Mouse (Mus musculus) liver, embryonic 12.5 days (tissue): ENCODE results near the gene Gkap1. TPM values are rescaled to one million over a fixed set of nuclear protein-coding genes. Genes with fewer than 3 reads are reported as not detected.

ENCODE experiments used
- ATAC-seq: fragments of 200-750 bp; cut with Nextera tagmentation; 2 replicates; pipeline ENCODE4 v1.8.0; 2017; ENCODE audit warnings: moderate number of reproducible peaks, mild to moderate bottlenecking, moderate library complexity
- H3K27ac ChIP-seq: fragments of 300-500 bp; sonication (generic); 2 replicates; pipeline ENCODE4 v1.5.1; 2016; ENCODE audit warnings: mild to moderate bottlenecking
- H3K27me3 ChIP-seq: fragments of 300-500 bp; sonication (generic); replicated peaks from 2 replicates; pipeline ENCODE4 v1.6.1; 2016; ENCODE audit warnings: mild to moderate bottlenecking, moderate library complexity
- H3K36me3 ChIP-seq: fragments of 300-500 bp; sonication (generic); 2 replicates; pipeline ENCODE4 v1.6.1; 2016; ENCODE audit warnings: mild to moderate bottlenecking, moderate library complexity
- H3K4me1 ChIP-seq: fragments of 300-500 bp; sonication (generic); 2 replicates; pipeline ENCODE4 v1.6.1; 2016
- H3K4me2 ChIP-seq: fragments of 300-500 bp; sonication (generic); 2 replicates; pipeline ENCODE4 v1.6.1; 2016; ENCODE audit warnings: mild to moderate bottlenecking, moderate library complexity
- H3K4me3 ChIP-seq: fragments of 300-500 bp; sonication (generic); 2 replicates; pipeline ENCODE4 v1.5.1; 2016; ENCODE audit warnings: mild to moderate bottlenecking, moderate library complexity
- H3K9ac ChIP-seq: fragments of 300-500 bp; sonication (generic); 2 replicates; pipeline ENCODE4 v1.6.1; 2016; ENCODE audit warnings: mild to moderate bottlenecking, moderate library complexity
- H3K9me3 ChIP-seq: fragments of 300-500 bp; sonication (generic); replicated peaks from 2 replicates; pipeline ENCODE4 v1.6.1; 2016; ENCODE audit warnings: mild to moderate bottlenecking, moderate library complexity
- WGBS: fragments of 180-500 bp; shearing (Covaris S2); methylation state at CpG from one replicate; pipeline ENCODE4 v1.1.7; 2016; ENCODE audit not compliant: insufficient replicate concordance; 5-methylcytosine and 5-hydroxymethylcytosine counted together
- polyA plus RNA-seq: library from polyadenylated mRNA; unstranded; fragments of >200 nt; fragmentation: Nextera tagmentation; extraction: Ambion mirVana; gene quantifications from 2 replicates; pipeline ENCODE4 v1.2.1, GENCODE M21; 2016

Gene Gkap1
- polyA plus RNA-seq, 1 experiment from 2014 or later, result 9.0 TPM

GRCm38 (mm10) chr13:58215253-58215591 lies 60.3 kb downstream of the Gkap1 start:
- Histone ChIP-seq H3K4me2 (peak overlapping the region; percentile 85), H3K27ac (peak overlapping the region; percentile 88), H3K9ac (peak overlapping the region; percentile 99), H3K4me1 (peaks cover 41% of the 10 kb centered on the region), H3K4me3 (peak overlapping the region; percentile 96), H3K36me3 (0 out of 2 replicates have a peak, but pooled peaks cover 3% of the 10 kb centered on the region), H3K27me3 (no peaks in the 10 kb centered on the region), H3K9me3 (no peaks in the 10 kb centered on the region)
- WGBS, result under 1% methylated on average over 39 of the region's 48 CpGs
- ATAC-seq, result peak; percentile 74

- WGBS, result 2% methylated on average over 47 of the region's 49 CpGs
Observed at GRCm38 (mm10) chr13:58214346-58215252, 60.9 kb downstream of the Gkap1 start.

GRCm38 (mm10) chr13:58213801-58214200 lies 61.7 kb downstream of the Gkap1 start:
- WGBS, result 62% methylated on average over 8 of the region's 8 CpGs
- peaks cover 52% of the 10 kb centered on the region for H3K4me1 ChIP-seq
- H3K27ac ChIP-seq, result no peak overlapping the region
- H3K4me3 ChIP-seq, result peak overlapping the region; percentile 96
- 0 out of 2 replicates have a peak, but pooled peaks cover 3% of the 10 kb centered on the region for H3K36me3 ChIP-seq
- peak overlapping the region; percentile 85 for H3K4me2 ChIP-seq
- H3K9me3 ChIP-seq, result no peaks in the 10 kb centered on the region
- no peaks in the 10 kb centered on the region for H3K27me3 ChIP-seq
- ATAC-seq, result no peak
- no peak overlapping the region; the same call in 1 of the 2 replicates for H3K9ac ChIP-seq

More at GRCm38 (mm10) chr13:58214346-58215252, 60.9 kb downstream of the Gkap1 start:
- Histone ChIP-seq H3K36me3 (0 out of 2 replicates have a peak, but pooled peaks cover 3% of the 10 kb centered on the region), H3K4me3 (peak overlapping the region; percentile 96), H3K4me1 (peaks cover 46% of the 10 kb centered on the region), H3K9ac (peak overlapping the region; percentile 99), H3K27me3 (no peaks in the 10 kb centered on the region), H3K27ac (peak overlapping the region; percentile 88), H3K9me3 (no peaks in the 10 kb centered on the region), H3K4me2 (peak overlapping the region; percentile 85)
- ATAC-seq, result peak; percentile 64

- no peak for ATAC-seq
- H3K4me2 ChIP-seq, result no peak overlapping the region
- peaks cover 57% of the 10 kb centered on the region for H3K4me1 ChIP-seq
- H3K4me3 ChIP-seq, result no peak overlapping the region
- H3K9me3 ChIP-seq, result no peaks in the 10 kb centered on the region
- WGBS, result 70% methylated on average over 2 of the region's 2 CpGs
- no peaks in the 10 kb centered on the region for H3K27me3 ChIP-seq
- no peak overlapping the region for H3K9ac ChIP-seq
- 0 out of 2 replicates have a peak, but pooled peaks cover 3% of the 10 kb centered on the region for H3K36me3 ChIP-seq
- no peak overlapping the region for H3K27ac ChIP-seq
Observed at GRCm38 (mm10) chr13:58212530-58212929, 63.0 kb downstream of the Gkap1 start.

- Histone ChIP-seq H3K4me1 (peaks cover 61% of the 10 kb centered on the region), H3K27me3 (no peaks in the 10 kb centered on the region), H3K36me3 (0 out of 2 replicates have a peak, but pooled peaks cover 3% of the 10 kb centered on the region), H3K9ac (no peak overlapping the region), H3K27ac (no peak overlapping the region), H3K4me3 (no peak overlapping the region), H3K4me2 (no peak overlapping the region), H3K9me3 (no peaks in the 10 kb centered on the region)
- WGBS, result 76% methylated on average over 5 of the region's 5 CpGs
- ATAC-seq, result no peak
Observed at GRCm38 (mm10) chr13:58210441-58210840, 65.1 kb downstream of the Gkap1 start.

GRCm38 (mm10) chr13:58206084-58206483 lies 69.4 kb downstream of the Gkap1 start:
- no peaks in the 10 kb centered on the region for H3K27me3 ChIP-seq
- WGBS, result 74% methylated on average over 4 of the region's 4 CpGs

GRCm38 (mm10) chr13:58204986-58205385 lies 70.5 kb downstream of the Gkap1 start:
- Histone ChIP-seq H3K9ac (no peak overlapping the region), H3K4me3 (no peak overlapping the region), H3K9me3 (no peaks in the 10 kb centered on the region), H3K36me3 (no peaks in the 10 kb centered on the region), H3K27ac (no peak overlapping the region), H3K4me2 (no peak overlapping the region), H3K4me1 (peaks cover 36% of the 10 kb centered on the region), H3K27me3 (no peaks in the 10 kb centered on the region)
- WGBS, result 35% methylated on average over 4 of the region's 4 CpGs
- ATAC-seq, result no peak

More at GRCm38 (mm10) chr13:58206084-58206483, 69.4 kb downstream of the Gkap1 start:
- Histone ChIP-seq H3K4me2 (no peak overlapping the region), H3K36me3 (no peaks in the 10 kb centered on the region), H3K9ac (no peak overlapping the region), H3K4me3 (no peak overlapping the region), H3K9me3 (no peaks in the 10 kb centered on the region), H3K4me1 (peaks cover 43% of the 10 kb centered on the region), H3K27ac (no peak overlapping the region)
- no peak for ATAC-seq

- no peak for ATAC-seq
- no peak overlapping the region for H3K4me3 ChIP-seq
- no peak overlapping the region for H3K9ac ChIP-seq
- H3K36me3 ChIP-seq, result no peaks in the 10 kb centered on the region
- 83% methylated on average over 3 of the region's 3 CpGs for WGBS
- H3K27ac ChIP-seq, result no peak overlapping the region
- H3K9me3 ChIP-seq, result no peaks in the 10 kb centered on the region
- H3K4me2 ChIP-seq, result no peak overlapping the region
- peaks cover 30% of the 10 kb centered on the region for H3K4me1 ChIP-seq
- H3K27me3 ChIP-seq, result no peaks in the 10 kb centered on the region
Observed at GRCm38 (mm10) chr13:58204202-58204601, 71.3 kb downstream of the Gkap1 start.

GRCm38 (mm10) chr13:58202903-58203302 lies 72.6 kb downstream of the Gkap1 start:
- H3K9ac ChIP-seq, result no peak overlapping the region
- ATAC-seq, result no peak

GRCm38 (mm10) chr13:58201908-58202307 lies 73.6 kb downstream of the Gkap1 start:
- H3K4me1 ChIP-seq, result peaks cover 25% of the 10 kb centered on the region
- no peaks in the 10 kb centered on the region for H3K9me3 ChIP-seq
- peaks cover 13% of the 10 kb centered on the region for H3K36me3 ChIP-seq
- no peaks in the 10 kb centered on the region for H3K27me3 ChIP-seq
- no peak overlapping the region for H3K9ac ChIP-seq
- H3K4me2 ChIP-seq, result no peak overlapping the region
- no peak for ATAC-seq
- H3K4me3 ChIP-seq, result no peak overlapping the region
- WGBS, result 90% methylated on average over 3 of the region's 3 CpGs
- H3K27ac ChIP-seq, result no peak overlapping the region

More at GRCm38 (mm10) chr13:58202903-58203302, 72.6 kb downstream of the Gkap1 start:
- H3K27me3 ChIP-seq, result no peaks in the 10 kb centered on the region
- WGBS, result 78% methylated on average over 1 of the region's 1 CpGs
- H3K9me3 ChIP-seq, result no peaks in the 10 kb centered on the region
- no peak overlapping the region for H3K4me3 ChIP-seq
- no peak overlapping the region for H3K27ac ChIP-seq
- peaks cover 24% of the 10 kb centered on the region for H3K4me1 ChIP-seq
- no peak overlapping the region for H3K4me2 ChIP-seq
- H3K36me3 ChIP-seq, result peaks cover 3% of the 10 kb centered on the region

- Histone ChIP-seq H3K36me3 (peaks cover 19% of the 10 kb centered on the region), H3K27ac (no peak overlapping the region), H3K4me1 (peaks cover 21% of the 10 kb centered on the region), H3K4me3 (no peak overlapping the region), H3K4me2 (no peak overlapping the region), H3K9ac (no peak overlapping the region), H3K27me3 (no peaks in the 10 kb centered on the region), H3K9me3 (no peaks in the 10 kb centered on the region)
- 75% methylated on average over 6 of the region's 6 CpGs for WGBS
- ATAC-seq, result no peak
Observed at GRCm38 (mm10) chr13:58201343-58201742, 74.2 kb downstream of the Gkap1 start.

- no peak overlapping the region for H3K27ac ChIP-seq
- H3K4me1 ChIP-seq, result peaks cover 8% of the 10 kb centered on the region
- ATAC-seq, result no peak
- no peaks in the 10 kb centered on the region for H3K27me3 ChIP-seq
- no peaks in the 10 kb centered on the region for H3K9me3 ChIP-seq
- 86% methylated on average over 7 of the region's 7 CpGs for WGBS
- peaks cover 46% of the 10 kb centered on the region for H3K36me3 ChIP-seq
- H3K4me3 ChIP-seq, result no peak overlapping the region
- no peak overlapping the region for H3K4me2 ChIP-seq
- H3K9ac ChIP-seq, result no peak overlapping the region
Observed at GRCm38 (mm10) chr13:58197981-58198640, 77.4 kb downstream of the Gkap1 start.
